Mouse (Mus musculus) thymus, adult 18-20 months (tissue): ENCODE data around the gene Svs4.
"Not testable (repeated sequence)": the region's sequence is repeated elsewhere in the genome, so short reads cannot be mapped to it uniquely, and the experiment has no call there.

Experiments
- DNase-seq, 2 experiments: peaks; one replicate each; pipeline ENCODE4 v3.0.0; 2022; ENCODE audit warnings: mixed read lengths in 2 of 2

Gene Svs4

GRCm38 (mm10) chr2:164278359-164278758 lies at the start of gene Svs4:
Svs4 (minus strand) TSS chr2:164278459.
- DNase-seq: no peak

DNA sequence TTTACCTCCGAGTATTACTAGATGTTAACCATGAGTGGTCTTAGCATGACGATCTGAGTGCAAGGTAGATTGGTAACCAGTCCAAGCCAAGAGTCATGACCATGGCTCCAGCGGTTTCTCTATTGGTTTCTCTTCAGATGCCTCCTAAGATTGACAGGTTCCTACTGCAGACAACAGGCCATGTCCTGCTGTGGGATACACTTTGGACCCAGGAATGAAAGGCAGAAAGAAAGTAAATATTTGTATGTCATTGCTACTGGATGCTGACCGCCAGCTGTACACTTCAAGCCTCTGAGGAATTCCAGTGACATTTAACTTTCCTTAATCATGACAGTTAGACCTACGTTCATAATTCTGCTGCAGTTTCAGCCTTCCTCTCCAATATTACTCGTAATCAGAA lies 42.7 kb upstream of the Svs4 start:
- no peak for DNase-seq

DNA sequence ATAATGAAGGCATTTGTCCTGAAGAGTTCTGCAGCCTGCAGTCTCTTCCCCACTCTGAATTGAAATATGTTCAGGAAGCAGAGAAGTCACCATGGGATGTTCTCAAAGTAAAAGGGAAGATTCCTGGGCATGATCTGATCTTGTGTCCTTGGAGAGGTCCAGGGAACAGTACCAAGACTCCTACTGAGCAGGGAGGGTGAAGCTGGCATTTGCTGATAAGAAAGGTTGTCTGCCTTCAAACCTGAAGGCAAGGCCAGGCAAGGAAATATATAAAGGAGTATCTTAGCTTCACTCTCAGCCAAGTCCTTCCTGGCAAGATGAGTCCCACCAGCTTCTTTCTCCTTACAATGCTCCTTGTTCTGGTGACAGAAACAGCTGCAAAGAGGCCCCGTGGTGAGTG lies 38.2 kb upstream of the Svs4 start, which contains the start of gene Svs6:
Svs6 (plus strand) TSS at position 301 of the 400 bp plus-strand sequence.
- not testable (repeated sequence) for DNase-seq

- DNase-seq: not testable (repeated sequence)
Observed at GRCm38 (mm10) chr2:164315460-164315859, 37.2 kb upstream of the Svs4 start.

GRCm38 (mm10) chr2:164312599-164312998 lies 34.3 kb upstream of the Svs4 start:
- no peak for DNase-seq

DNA sequence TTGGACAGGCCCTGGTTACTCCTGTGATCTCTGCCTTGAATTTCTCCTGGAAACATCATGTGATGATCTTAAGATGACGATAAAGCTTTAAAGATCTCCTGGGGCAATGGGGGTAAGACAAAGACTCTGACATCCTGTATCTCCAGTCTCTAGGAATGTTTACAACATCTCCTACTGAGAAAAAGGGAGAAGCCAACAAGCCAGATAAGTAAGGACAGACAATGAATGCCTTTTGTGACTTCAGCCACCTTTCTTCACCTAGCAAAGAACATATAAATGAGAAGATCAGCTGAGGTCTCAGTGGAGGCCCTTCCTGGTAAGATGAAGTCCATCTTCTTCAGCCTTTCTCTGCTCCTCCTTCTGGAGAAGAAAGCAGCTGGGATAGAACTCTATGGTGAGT lies 10.7 kb upstream of the Svs4 start, which contains the start of gene Svs3a:
Svs3a (plus strand) TSS at position 301 of the 400 bp plus-strand sequence.
- not testable (repeated sequence) for DNase-seq

- not testable (repeated sequence) for DNase-seq
Observed at GRCm38 (mm10) chr2:164256540-164256939, 21.7 kb downstream of the Svs4 start, which contains the start of gene Svs3b. Svs3b (minus strand) TSS chr2:164256640.

DNA sequence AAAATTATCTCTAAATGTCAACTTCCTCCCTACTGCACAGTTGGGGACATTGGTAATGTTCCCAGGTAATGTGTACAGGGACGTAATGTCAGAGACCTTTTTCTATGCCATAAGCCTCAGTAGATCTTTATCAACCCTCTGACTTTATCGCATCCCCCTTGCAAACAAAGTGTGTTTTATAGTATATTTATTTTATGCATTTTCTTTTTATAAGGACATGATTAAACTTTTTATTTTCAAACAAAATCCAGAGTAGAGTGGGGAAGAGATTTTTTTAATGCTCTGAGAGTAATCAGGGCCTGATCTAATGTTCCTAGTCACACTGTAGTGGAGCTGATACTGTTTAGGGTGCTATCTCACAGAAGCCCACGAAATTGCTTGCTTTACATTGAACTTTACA lies 39.9 kb downstream of the Svs4 start, which contains the start of gene Svs2:
Svs2 (minus strand) TSS at position 101 of the 400 bp plus-strand sequence.
- no peak for DNase-seq

DNA sequence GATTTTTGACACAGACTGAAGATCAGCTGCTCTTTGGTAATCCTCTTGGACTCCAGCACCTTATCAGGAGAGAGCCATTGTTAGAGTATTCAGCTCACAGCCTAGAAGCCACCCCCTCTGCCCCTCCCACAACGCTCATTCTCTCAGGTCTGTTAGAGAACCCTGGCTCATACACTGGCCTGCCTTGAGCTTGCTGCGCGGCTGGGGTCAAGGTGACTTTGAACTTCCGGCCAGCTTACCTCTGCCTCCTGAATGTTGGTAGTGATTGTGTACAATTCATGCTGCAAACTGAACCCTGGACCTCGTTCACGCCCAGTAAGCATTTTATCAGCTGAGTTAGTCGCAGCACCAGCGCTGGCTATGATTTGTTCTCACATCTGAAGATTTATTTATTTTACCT lies 45.6 kb downstream of the Svs4 start:
- no peak for DNase-seq

- DNase-seq: no peak
Observed at GRCm38 (mm10) chr2:164228361-164229070, 49.7 kb downstream of the Svs4 start.
